Mouse (Mus musculus) megakaryocyte, adult 5-6 weeks (primary cell): ENCODE measurements around the gene Gm20388. TPM values are rescaled to one million over a fixed set of nuclear protein-coding genes. Genes with fewer than 3 reads are reported as not detected.
A peak's percentile ranks its signal among the peaks of the same experiment; 100 is the strongest.

Experiments
- ATAC-seq: 2 replicates; pipeline ENCODE4 v1.8.0; 2016; ENCODE audit warnings: mild to moderate bottlenecking, inconsistent platforms; ENCODE audit not compliant: poor library complexity, severe bottlenecking
- total RNA-seq, 2 experiments: library from RNA; stranded (forward) in 1 of 2; stranded (reverse) in 1 of 2; fragments of 153-499, 151-499 nt in 1 of 2; fragments of 221-1000, 200-1000 nt in 1 of 2; gene quantifications; 2 replicates each; pipeline versions ENCODE4 v1.2.3 to v1.2.4; 2015 to 2017

Gm20388 gene
- total RNA-seq, 2 experiments from 2014 or later, result 7.6 to 15.5 TPM

- ATAC-seq, result no peak
Observed at GRCm38 (mm10) chr8:120039313-120039919, 128.8 kb downstream of the Gm20388 start.

- peak; percentile 78 for ATAC-seq
Observed at GRCm38 (mm10) chr8:120040861-120041260, 130.2 kb downstream of the Gm20388 start.

DNA sequence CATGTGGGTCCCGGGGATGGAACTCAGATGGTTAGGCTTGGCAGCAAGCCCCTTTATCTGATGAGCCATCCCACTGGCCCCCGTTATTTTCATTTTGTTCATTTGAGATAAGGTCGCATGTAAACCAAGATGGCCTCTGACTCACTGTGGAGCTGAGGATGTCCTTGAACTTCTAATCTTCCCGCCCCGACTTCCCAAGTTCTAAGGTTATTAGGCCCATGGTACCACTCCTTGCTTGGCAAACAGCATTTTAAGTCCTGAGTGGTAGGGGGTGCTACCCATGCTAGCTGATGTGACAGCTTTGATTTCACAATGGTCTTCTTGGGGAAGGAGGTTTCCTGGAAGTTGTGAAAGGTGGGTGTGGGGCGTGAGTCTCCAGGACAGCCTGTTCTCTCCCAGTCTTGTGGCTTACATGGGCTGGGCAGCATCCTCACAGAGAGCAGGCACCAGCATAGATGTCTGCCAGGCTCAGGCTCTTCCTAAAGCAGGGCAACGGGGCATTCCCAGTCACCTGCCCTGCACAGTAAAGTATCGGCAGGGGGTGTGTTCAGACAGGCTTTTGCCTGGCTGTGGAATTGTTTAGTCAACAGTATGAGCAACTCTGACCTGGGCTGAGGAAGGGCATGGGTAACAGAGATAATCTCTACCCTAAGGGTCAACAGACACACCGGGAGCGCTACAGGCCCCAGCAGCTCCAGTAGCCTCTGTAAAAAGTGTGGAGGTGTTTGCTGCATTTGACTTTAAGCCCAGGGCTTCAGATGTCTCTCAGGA, 132.1 kb downstream of the Gm20388 start:
- peak; percentile 57 for ATAC-seq

DNA sequence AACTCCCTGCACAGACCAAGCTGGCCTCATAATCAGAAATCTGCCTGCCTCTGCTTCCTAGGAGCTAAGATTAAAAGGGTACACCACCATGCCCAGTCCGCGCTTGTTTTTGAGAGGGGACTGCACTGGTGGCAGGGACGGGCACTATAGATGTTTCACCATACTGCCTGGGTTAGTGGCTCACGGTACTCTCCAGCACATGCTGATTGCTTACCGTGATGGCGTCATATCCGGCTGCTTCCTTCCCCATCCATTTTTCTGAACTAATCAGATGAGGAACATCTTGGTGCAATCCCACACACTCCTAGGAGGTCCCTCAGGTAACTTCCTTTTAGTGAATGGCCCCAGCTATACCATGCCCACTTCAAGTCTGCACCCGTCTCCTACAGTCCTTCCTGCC, 134.3 kb downstream of the Gm20388 start:
- peak; percentile 58 for ATAC-seq

GRCm38 (mm10) chr8:120045471-120045870, 134.8 kb downstream of the Gm20388 start:
- ATAC-seq, result no peak

DNA sequence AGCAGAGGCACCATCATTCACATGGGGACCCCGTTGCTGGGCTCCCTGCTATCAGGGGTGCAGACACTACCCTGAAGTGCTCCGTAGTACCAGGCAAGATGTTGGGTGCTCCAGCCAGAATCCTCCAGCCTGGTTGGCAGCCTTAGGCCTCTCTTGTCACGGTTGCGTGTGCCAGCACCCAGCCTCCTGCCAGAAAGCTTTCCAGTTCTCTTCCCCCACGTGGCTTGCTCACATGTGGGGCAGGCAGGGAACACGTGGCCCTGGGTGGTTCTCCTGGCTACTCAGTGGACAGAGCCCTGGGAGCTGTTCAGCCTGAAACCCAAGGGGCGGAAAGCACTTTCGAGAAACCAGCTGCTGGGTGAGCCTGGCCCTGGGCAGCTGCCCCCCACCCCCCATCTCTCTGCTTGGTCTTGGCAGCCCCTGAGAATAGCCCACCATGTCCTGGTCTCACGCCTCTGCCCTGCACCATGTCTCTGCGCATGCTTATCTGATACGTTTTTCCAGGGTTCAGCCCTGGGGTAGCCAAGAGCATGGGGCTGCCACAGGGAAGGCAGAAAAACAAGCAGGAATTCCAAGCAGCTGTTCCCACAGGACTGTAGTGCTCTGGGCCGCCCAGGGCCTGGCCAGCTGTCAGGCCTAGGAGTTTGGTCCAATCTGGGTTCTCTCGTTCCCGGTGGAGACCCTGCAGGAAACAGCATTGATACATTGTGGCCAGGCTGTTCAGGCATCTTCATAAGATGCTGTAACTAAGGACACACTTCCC, 135.8 kb downstream of the Gm20388 start:
- ATAC-seq, result no peak

DNA sequence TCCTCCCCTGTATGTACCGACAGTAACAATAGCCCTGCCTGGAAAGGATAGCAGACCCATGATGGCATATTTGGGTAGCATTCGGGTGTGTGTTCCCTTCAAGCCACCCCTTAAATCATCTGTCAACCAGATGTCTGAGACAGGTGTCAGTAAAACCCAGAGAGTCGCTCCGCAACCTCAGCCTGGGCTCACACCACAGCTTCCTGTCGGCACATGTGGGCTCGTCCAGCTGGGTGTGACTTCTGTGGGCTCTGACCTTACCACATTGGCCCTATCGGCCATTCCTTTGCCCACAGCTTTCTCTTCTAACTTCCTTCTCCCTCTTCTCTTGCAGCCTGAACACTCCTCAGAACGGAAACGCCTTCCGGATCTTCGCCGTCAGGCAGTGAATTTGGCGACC, 139.3 kb downstream of the Gm20388 start:
- ATAC-seq, result peak; percentile 86

GRCm38 (mm10) chr8:120050376-120050775, 139.7 kb downstream of the Gm20388 start:
- ATAC-seq, result no peak; the same call in 1 of the 2 replicates

GRCm38 (mm10) chr8:120051006-120051405, 140.4 kb downstream of the Gm20388 start:
- peak; percentile 56 for ATAC-seq

GRCm38 (mm10) chr8:120051908-120052307, 141.3 kb downstream of the Gm20388 start:
- no peak for ATAC-seq

DNA sequence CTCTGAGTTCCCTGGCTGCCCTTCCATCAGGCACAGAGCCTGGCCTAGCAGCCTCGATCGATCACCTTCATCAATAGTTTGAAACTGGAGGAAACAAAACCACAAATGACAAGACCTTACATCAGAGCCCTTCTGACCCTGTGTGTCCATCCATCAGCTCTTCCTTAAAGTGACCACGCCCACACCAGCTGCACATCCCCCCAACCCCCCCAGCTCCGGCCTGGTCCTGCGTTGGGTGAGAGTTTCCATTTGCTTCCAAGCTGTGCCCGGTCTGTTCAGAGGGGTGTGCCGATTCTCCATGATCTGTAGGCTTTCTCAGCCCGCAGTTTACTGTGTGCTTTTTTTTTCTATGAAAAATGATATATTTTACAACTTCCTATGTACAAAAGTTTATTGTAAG, 141.7 kb downstream of the Gm20388 start:
- ATAC-seq, result no peak

GRCm38 (mm10) chr8:120054833-120055232, 144.2 kb downstream of the Gm20388 start:
- ATAC-seq, result no peak

GRCm38 (mm10) chr8:120057078-120057477, 146.4 kb downstream of the Gm20388 start:
- ATAC-seq, result no peak

GRCm38 (mm10) chr8:120062742-120063141, 152.1 kb downstream of the Gm20388 start:
- ATAC-seq, result no peak

DNA sequence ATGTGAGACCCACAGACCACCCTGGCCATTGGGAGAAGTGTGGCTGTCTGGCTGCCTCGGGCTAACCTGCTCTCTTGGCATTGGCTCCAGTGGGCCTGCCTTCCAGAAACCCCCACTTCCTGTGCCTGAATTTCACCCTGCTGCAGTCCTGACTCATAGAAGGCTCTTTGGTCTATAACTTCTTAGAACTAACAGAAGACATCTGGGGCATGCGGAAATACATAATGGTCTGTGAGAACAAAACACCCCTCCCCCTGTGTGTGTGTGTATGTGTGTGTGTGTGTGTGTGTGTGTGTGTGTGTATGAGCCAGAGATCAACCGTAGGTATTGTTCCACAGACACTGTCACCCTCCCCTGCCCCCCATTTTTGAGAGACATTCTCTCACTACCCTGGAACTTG, 152.7 kb downstream of the Gm20388 start:
- ATAC-seq, result no peak

DNA sequence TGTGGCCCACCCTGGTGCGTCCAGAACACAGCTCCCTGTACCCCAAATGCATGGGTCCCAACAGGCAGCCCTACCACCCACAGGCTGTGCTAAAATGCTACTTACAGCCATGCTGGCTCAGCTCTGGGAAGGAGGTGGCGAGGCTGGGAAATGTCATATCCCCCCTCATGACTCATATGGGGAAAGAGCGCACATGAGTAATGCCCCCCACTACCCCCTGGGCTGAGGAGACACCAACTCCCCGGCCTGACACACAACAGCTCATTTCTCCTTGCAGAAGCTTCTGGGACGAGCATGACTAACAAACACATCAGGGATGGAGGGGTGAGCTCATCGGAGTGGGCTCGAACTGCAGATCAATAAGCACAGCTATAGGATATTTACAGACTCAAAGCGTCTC, 155.0 kb downstream of the Gm20388 start:
- no peak for ATAC-seq

GRCm38 (mm10) chr8:120066226-120066625, 155.6 kb downstream of the Gm20388 start:
- ATAC-seq, result no peak

GRCm38 (mm10) chr8:120067936-120068668, 157.5 kb downstream of the Gm20388 start:
- no peak for ATAC-seq

DNA sequence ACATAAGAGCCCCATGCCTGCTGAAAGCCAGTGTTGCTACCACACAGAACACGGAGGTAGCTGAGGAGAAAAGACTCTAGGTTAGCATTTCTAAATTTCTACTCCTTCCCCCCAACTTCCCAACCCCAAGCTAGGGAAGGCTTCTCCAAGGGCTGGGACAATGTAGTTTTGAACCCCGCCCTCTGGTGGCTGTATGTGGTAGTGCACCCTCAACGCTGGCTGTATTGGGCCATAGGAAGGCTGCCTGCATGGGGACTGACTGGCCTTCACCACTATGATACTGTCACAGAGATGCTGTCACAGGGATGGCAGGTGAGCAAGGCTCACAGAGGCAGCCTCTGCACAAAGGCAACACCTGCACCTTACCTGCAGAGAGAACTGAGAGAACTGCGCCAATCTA, 161.0 kb downstream of the Gm20388 start:
- ATAC-seq, result peak; percentile 94

GRCm38 (mm10) chr8:120072259-120072658, 161.6 kb downstream of the Gm20388 start:
- no peak for ATAC-seq

DNA sequence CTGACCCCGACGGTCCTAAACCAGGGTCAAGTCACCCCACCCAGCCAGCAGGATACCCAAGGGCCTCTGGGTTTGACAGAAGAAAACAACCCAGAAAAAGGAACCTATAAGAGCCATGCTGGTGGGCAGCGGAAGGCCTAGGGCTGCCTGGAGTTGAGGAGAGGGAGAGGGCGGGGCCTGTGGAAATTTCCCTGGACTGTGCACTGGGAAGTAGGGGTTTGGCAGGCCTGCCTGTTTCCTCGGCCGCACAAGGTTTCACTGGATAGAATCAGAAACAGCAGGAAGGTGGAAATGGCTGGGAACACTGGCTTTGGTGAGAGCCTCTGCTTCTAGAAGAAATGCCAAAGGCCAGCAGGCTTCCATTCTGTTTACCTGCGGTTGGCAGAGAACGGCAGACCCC, 162.2 kb downstream of the Gm20388 start:
- no peak for ATAC-seq
